Mouse (Mus musculus) E14TG2a.4 (cell line): ENCODE measurements around the gene Aspscr1.

Experiments used
- CTCF ChIP-seq: conservative IDR thresholded peaks from 2 replicates; pipeline ENCODE4 v1.5.1; 2014; ENCODE audit warnings: low read length
- NANOG ChIP-seq: IDR thresholded peaks from 2 replicates; pipeline ENCODE4 v1.6.1; 2014; ENCODE audit warnings: borderline replicate concordance, low read length, mixed read lengths
- POU5F1 ChIP-seq: IDR thresholded peaks from 2 replicates; pipeline ENCODE4 v1.6.1; 2014; ENCODE audit warnings: low read length, borderline replicate concordance

DNA sequence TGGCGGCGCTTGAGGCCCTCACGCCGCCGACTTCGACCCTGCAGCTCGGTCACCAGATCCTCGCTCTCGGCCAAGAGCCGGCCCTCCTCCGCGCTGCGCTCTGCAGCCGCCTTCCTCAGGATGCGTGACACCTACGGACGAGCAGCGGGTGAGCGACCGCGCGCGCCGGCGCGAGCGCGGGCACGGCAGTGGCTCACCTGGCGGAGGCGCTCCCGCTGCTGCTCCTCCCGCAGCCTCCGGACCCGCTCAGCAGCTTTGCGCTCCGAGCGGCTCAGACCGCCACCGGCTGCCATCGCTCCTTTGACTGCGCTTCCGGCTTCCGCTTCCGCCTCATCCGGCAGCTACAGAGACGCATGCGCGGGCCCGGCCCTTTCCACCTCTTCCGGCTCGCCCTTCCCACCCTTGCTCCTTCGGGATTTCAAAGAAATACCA, 48.1 kb upstream of the Aspscr1 start:
- no peak for TF ChIP-seq CTCF
- TF ChIP-seq NANOG = no peak
- no peak for TF ChIP-seq POU5F1
